Mouse (Mus musculus): ENCODE results near the gene Magi3. TPM values are rescaled to one million over a fixed set of nuclear protein-coding genes. Genes with fewer than 3 reads are reported as not detected.

Gene Magi3
- polyA plus RNA-seq, 1 experiment from 2014 or later = 8.2 TPM

GRCm38 (mm10) chr3:104017931-104018330 is 202.2 kb downstream of the Magi3 start:
- H3K27me3 ChIP-seq (replicated peaks) = no peaks in the 10 kb centered on the region
- no peak overlapping the region for H3K9ac ChIP-seq
- H3K4me1 ChIP-seq = no peaks in the 10 kb centered on the region
- H3K4me2 ChIP-seq = no peak overlapping the region
- H3K4me3 ChIP-seq (replicated peaks) = no peak overlapping the region
- H3K9me3 ChIP-seq = no peaks in the 10 kb centered on the region
- no peak for ATAC-seq (ENCODE audit: insufficient read depth, low FRiP score, low read depth)
- WGBS = 88% methylated on average over 3 of the region's 3 CpGs
- H3K36me3 ChIP-seq = peaks cover 13% of the 10 kb centered on the region; the same call in 1 of the 2 replicates
- no peak overlapping the region for H3K27ac ChIP-seq

DNA sequence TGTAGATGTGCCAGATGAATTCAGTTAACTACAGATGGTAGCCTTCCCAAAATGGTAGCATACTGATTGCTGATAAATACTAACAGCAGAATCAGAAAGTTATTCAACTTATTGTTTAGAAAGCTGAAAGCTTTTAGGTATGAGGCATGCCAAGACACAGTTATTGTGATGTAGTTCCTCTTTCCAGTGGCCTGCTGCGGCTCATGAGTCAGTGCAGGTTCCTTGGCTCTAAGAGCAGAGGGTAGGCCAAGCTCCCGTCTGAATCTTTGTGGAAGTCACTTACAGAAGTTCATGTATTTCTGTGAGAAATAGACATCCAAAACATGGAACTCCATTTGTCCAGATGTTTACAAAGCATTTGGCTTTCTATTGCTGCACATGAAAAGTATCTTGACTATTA is 208.2 kb downstream of the Magi3 start:
- no peaks in the 10 kb centered on the region for H3K9me3 ChIP-seq
- H3K4me3 ChIP-seq (replicated peaks) = no peak overlapping the region
- WGBS = 84% methylated on average over 2 of the region's 2 CpGs
- ATAC-seq (ENCODE audit: insufficient read depth, low FRiP score, low read depth) = no peak
- no peak overlapping the region for H3K9ac ChIP-seq
- no peak overlapping the region for H3K4me2 ChIP-seq
- no peaks in the 10 kb centered on the region for H3K27me3 ChIP-seq (replicated peaks)
- no peak overlapping the region for H3K27ac ChIP-seq
- no peaks in the 10 kb centered on the region for H3K4me1 ChIP-seq
- peaks cover 11% of the 10 kb centered on the region; the same call in 1 of the 2 replicates for H3K36me3 ChIP-seq

DNA sequence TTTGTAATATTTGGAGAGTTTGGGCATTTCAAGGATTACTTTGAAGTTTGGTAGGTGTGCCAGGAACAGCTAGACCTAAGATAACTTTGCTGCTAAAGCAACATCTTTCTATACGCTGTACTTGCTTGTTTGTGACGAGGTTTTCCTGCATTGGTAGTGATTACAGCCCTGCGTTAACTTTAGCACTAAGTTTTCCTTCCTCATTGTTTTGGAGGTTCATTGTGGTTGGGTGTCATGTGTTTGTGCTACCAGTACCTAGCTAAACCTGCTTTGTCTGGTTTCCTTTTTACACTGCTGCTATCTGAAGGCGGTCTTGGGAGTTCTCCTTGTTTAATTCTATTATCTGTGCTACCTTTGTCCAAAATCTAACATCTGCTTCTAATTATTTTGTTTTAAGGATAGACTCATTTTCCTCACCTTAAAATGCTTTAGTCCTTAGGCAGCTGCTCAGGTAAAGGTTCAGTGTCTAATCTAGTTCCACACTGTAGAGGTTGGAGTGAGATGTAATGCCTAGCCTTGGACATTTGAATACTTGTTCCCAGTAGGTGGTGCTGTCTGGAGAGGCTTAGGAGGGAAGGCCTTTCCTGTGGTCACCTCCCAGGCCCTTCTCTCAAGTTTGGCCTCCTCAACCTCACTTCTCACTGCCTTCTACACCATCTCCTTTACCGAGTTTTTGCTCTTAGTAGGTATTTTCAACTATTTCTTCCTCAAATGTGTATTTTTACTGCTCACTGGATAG is 210.1 kb downstream of the Magi3 start:
- no peak overlapping the region for H3K4me2 ChIP-seq
- 84% methylated on average over 5 of the region's 5 CpGs for WGBS
- H3K4me3 ChIP-seq (replicated peaks) = no peak overlapping the region
- ATAC-seq (ENCODE audit: insufficient read depth, low FRiP score, low read depth) = no peak
- peaks cover 20% of the 10 kb centered on the region for H3K36me3 ChIP-seq
- H3K4me1 ChIP-seq = no peaks in the 10 kb centered on the region
- H3K9ac ChIP-seq = no peak overlapping the region
- H3K27me3 ChIP-seq (replicated peaks) = no peaks in the 10 kb centered on the region
- H3K27ac ChIP-seq = no peak overlapping the region
- H3K9me3 ChIP-seq = no peaks in the 10 kb centered on the region

DNA sequence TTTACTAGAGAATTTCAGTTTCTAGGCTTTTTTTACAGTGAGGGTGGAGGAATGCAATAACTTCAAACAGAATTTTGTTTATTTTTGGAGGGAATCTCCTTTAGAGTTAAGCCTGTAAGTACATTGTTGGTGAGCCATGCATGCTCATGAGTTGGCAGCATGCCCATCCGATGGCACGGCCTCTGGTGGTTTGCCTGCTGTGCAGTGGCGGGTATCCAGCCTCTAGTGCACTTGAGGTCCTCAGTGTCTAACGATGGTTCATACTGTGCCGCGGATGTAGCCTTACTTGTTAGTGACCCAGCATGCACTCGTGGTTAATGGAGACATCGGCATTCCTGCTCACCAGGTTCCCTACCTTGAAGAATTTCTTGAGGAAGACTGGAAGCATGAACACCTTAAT is 212.7 kb downstream of the Magi3 start:
- no peaks in the 10 kb centered on the region for H3K9me3 ChIP-seq
- peaks cover 26% of the 10 kb centered on the region for H3K36me3 ChIP-seq
- 85% methylated on average over 8 of the region's 8 CpGs for WGBS
- H3K4me2 ChIP-seq = no peak overlapping the region
- H3K9ac ChIP-seq = no peak overlapping the region
- H3K27ac ChIP-seq = no peak overlapping the region
- no peak overlapping the region for H3K4me3 ChIP-seq (replicated peaks)
- no peaks in the 10 kb centered on the region for H3K27me3 ChIP-seq (replicated peaks)
- H3K4me1 ChIP-seq = no peaks in the 10 kb centered on the region
- no peak for ATAC-seq (ENCODE audit: insufficient read depth, low FRiP score, low read depth)

DNA sequence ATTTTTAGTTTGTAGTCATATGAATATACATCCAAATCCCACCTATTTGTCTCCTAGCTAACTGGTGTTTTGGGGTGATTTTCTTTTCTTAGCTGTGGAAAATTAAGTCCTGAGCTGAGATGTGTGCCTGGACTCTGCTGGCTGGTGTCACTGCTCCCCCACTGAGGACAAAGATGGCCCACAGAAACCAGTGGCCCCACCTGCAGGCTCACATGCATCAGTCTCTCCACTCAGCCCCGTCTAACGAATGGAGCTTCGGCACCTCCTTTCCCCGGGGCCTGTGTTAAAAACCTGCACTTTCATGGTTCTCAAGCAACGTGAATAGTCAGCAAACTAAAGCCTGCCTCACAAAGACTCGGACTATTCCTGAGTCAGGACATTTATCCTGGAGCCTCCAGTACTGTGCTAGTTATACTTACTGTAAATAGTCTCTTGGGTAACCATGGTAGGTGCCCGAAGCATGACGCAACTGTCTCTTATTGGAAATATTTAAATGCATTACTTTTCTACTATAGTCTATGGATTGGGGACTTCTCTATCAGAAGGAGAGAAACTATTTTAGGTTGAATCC is 213.2 kb downstream of the Magi3 start:
- Histone ChIP-seq H3K4me1 (no peaks in the 10 kb centered on the region), H3K4me2 (no peak overlapping the region), H3K27ac (no peak overlapping the region), H3K36me3 (peaks cover 26% of the 10 kb centered on the region), H3K27me3 (replicated peaks) (no peaks in the 10 kb centered on the region), H3K9me3 (no peaks in the 10 kb centered on the region), H3K4me3 (replicated peaks) (no peak overlapping the region), H3K9ac (no peak overlapping the region)
- 85% methylated on average over 8 of the region's 8 CpGs for WGBS
- no peak for ATAC-seq (ENCODE audit: insufficient read depth, low FRiP score, low read depth)

DNA sequence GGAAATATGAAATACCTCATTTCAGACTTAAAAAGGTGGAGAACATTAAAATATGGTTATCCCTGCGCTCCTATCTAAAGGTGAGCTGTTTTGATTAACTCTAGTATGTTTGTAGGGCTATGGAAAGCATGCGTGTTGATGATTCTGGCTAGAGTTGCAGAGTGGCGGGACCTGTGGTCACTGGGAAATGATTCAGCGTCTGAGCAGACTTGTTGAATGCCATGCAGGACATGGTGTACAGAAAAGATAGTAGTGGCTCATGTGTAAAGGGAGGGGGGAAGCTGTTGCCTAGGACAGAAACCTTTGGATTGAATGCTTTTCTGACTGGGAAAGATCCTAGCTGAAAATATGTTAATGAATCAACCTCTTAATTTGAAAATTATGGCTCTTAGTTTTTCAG is 221.4 kb downstream of the Magi3 start:
- Histone ChIP-seq H3K9me3 (no peaks in the 10 kb centered on the region), H3K9ac (no peak overlapping the region), H3K4me3 (replicated peaks) (no peak overlapping the region), H3K4me1 (no peaks in the 10 kb centered on the region), H3K27ac (no peak overlapping the region), H3K27me3 (replicated peaks) (no peaks in the 10 kb centered on the region), H3K4me2 (no peak overlapping the region), H3K36me3 (peaks cover 8% of the 10 kb centered on the region)
- ATAC-seq (ENCODE audit: insufficient read depth, low FRiP score, low read depth) = no peak
- WGBS = 91% methylated on average over 4 of the region's 4 CpGs

GRCm38 (mm10) chr3:103991271-103991670 is 228.9 kb downstream of the Magi3 start:
- Histone ChIP-seq H3K36me3 (peaks cover 19% of the 10 kb centered on the region), H3K27ac (no peak overlapping the region), H3K27me3 (replicated peaks) (no peaks in the 10 kb centered on the region), H3K9ac (no peak overlapping the region), H3K4me3 (replicated peaks) (no peak overlapping the region), H3K4me2 (no peak overlapping the region), H3K9me3 (no peaks in the 10 kb centered on the region), H3K4me1 (no peaks in the 10 kb centered on the region)
- no peak for ATAC-seq (ENCODE audit: insufficient read depth, low FRiP score, low read depth)
- WGBS = 87% methylated on average over 3 of the region's 3 CpGs

- Histone ChIP-seq H3K36me3 (peaks cover 26% of the 10 kb centered on the region), H3K4me1 (no peaks in the 10 kb centered on the region), H3K9me3 (no peaks in the 10 kb centered on the region), H3K9ac (no peak overlapping the region), H3K4me3 (replicated peaks) (no peak overlapping the region), H3K4me2 (no peak overlapping the region), H3K27me3 (replicated peaks) (no peaks in the 10 kb centered on the region), H3K27ac (no peak overlapping the region)
- no peak for ATAC-seq (ENCODE audit: insufficient read depth, low FRiP score, low read depth)
- WGBS = 83% methylated on average over 4 of the region's 4 CpGs
Measured at GRCm38 (mm10) chr3:103989352-103989751, 230.8 kb downstream of the Magi3 start.

DNA sequence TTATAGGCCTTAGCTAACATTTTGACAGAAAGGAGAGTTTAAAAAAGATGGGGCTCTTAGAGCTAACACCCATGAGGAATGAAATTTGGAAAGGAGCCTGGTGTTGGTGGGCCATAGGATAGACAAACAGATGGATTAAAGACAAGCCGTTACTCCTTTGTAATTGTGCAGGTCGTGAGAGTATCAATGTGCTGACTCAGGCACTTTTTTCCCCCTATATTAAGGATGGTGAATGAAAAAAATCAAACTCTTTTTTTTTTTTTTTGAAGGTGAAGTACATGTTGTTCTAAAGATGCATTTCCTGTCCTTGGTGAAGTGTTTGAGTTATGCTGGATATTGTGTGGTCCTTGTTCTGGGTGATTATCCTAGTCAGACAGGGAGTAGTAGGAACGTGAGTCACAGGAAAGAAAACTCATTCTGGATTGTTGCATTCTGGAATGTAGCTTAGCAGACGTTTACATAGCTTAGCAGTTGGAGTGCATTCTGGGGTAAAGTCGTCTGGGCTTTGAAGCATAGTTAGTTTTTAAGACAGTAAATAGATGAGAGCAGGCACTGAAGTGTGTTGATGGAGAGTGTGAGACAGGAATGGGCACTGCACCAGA is 232.2 kb downstream of the Magi3 start:
- no peak overlapping the region for H3K4me3 ChIP-seq (replicated peaks)
- peaks cover 27% of the 10 kb centered on the region for H3K36me3 ChIP-seq
- no peaks in the 10 kb centered on the region for H3K4me1 ChIP-seq
- H3K9me3 ChIP-seq = no peaks in the 10 kb centered on the region
- ATAC-seq (ENCODE audit: insufficient read depth, low FRiP score, low read depth) = no peak
- no peak overlapping the region for H3K9ac ChIP-seq
- WGBS = 40% methylated on average over 5 of the region's 5 CpGs
- no peak overlapping the region for H3K27ac ChIP-seq
- H3K4me2 ChIP-seq = no peak overlapping the region
- no peaks in the 10 kb centered on the region for H3K27me3 ChIP-seq (replicated peaks)

DNA sequence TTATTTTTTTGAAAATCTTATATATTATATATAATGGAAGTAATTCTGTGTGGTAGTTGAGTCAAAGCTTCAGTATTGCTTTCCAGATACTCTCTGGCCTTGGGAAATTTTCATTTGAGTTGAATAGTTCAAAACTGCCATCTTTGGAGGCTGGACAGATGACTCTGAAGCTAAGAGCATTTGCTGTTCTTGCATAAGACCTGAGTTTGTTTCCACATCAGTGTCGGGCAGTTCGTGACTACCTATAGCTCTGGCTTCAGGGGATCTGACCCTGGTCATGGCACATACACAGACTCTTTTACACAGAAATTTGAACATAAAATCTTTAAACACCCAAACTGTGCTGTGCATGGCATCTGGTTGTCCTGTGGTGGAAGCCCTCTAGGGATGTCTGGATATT is 235.0 kb downstream of the Magi3 start:
- no peaks in the 10 kb centered on the region for H3K9me3 ChIP-seq

DNA sequence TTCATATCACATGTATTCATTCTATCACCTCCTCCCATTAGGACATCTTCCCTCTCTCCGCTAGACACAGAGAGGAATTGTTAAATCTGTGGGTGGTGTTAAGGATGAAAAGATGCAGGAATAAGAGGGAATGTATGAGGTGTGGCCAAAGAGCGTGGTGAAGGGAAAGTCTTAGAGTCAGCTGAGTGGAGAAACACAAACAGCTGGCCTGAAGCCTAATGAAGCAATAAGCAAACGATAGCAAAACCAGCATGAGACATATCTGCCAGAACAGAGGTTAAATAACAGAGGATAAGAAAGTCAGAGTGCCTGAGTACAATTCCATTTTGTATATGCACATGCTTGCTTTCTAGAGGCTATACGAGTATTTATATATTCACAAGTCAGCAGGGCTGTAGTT is 235.6 kb downstream of the Magi3 start:
- Histone ChIP-seq H3K36me3 (peaks cover 15% of the 10 kb centered on the region; the same call in 1 of the 2 replicates), H3K27me3 (replicated peaks) (no peaks in the 10 kb centered on the region)
- ATAC-seq (ENCODE audit: insufficient read depth, low FRiP score, low read depth) = no peak

More for the DNA sequence above, 235.0 kb downstream of the Magi3 start:
- Histone ChIP-seq H3K9ac (no peak overlapping the region), H3K4me2 (no peak overlapping the region), H3K36me3 (peaks cover 16% of the 10 kb centered on the region; the same call in 1 of the 2 replicates), H3K27ac (no peak overlapping the region), H3K27me3 (replicated peaks) (no peaks in the 10 kb centered on the region), H3K4me3 (replicated peaks) (no peak overlapping the region), H3K4me1 (no peaks in the 10 kb centered on the region)
- WGBS = 93% methylated on average over 2 of the region's 2 CpGs
- no peak for ATAC-seq (ENCODE audit: insufficient read depth, low FRiP score, low read depth)

GRCm38 (mm10) chr3:103971157-103971556 is 249.0 kb downstream of the Magi3 start:
- Histone ChIP-seq H3K27me3 (replicated peaks) (no peaks in the 10 kb centered on the region), H3K4me2 (no peak overlapping the region), H3K4me1 (peaks cover 7% of the 10 kb centered on the region; the same call in 1 of the 2 replicates), H3K9me3 (no peaks in the 10 kb centered on the region), H3K27ac (no peak overlapping the region), H3K9ac (no peak overlapping the region), H3K4me3 (replicated peaks) (no peak overlapping the region), H3K36me3 (peaks cover 9% of the 10 kb centered on the region; the same call in 1 of the 2 replicates)
- ATAC-seq (ENCODE audit: insufficient read depth, low FRiP score, low read depth) = no peak
- 94% methylated on average over 2 of the region's 2 CpGs for WGBS

More for the DNA sequence above, 235.6 kb downstream of the Magi3 start:
- H3K4me2 ChIP-seq = no peak overlapping the region
- H3K4me1 ChIP-seq = no peaks in the 10 kb centered on the region
- no peak overlapping the region for H3K27ac ChIP-seq
- no peak overlapping the region for H3K4me3 ChIP-seq (replicated peaks)
- no peak overlapping the region for H3K9ac ChIP-seq
- no peaks in the 10 kb centered on the region for H3K9me3 ChIP-seq
- WGBS = 90% methylated on average over 4 of the region's 4 CpGs
